Mouse (Mus musculus) brain, embryonic 14.5 days (tissue): ENCODE data around the gene Dmac2.

Experiments
- CTCF ChIP-seq: fragments of 200-500 bp; IDR thresholded peaks from 2 replicates; pipeline ENCODE4 v1.5.1; 2012; ENCODE audit warnings: inconsistent platforms, mild to moderate bottlenecking, moderate library complexity, borderline replicate concordance; ENCODE audit not compliant: insufficient read depth, insufficient read length; ENCODE audit errors: extremely low read depth
- POLR2A ChIP-seq: fragments of 200-500 bp; IDR thresholded peaks from 2 replicates; pipeline ENCODE4 v1.6.1; 2012; ENCODE audit warnings: mild to moderate bottlenecking, inconsistent platforms, borderline replicate concordance; ENCODE audit not compliant: poor library complexity, insufficient read depth, insufficient read length, severe bottlenecking; ENCODE audit errors: extremely low read depth

- TF ChIP-seq CTCF (no peak), POLR2A (no peak)
These were observed 887 bp downstream of the Dmac2 start for GRCm38 (mm10) chr7:25620101-25620500.
